Mouse (Mus musculus) CH12.LX (cell line): ENCODE results near the gene Adprh.

Experiments used
- BHLHE40 ChIP-seq: IDR thresholded peaks from 2 replicates; pipeline ENCODE4 v1.6.1; 2011; ENCODE audit warnings: mild to moderate bottlenecking, low read depth, low read length, improper control_type of control experiment
- CTCF ChIP-seq, 2 experiments: IDR thresholded peaks in 1 of 2; conservative IDR thresholded peaks in 1 of 2; 2 replicates each; pipeline ENCODE4 v1.5.1; 2011 to 2012; ENCODE audit warnings: low read depth in 2 of 2, low read length in 2 of 2, improper control_type of control experiment in 1 of 2, inconsistent platforms in 1 of 2, mild to moderate bottlenecking in 1 of 2, moderate library complexity in 1 of 2
- MAX ChIP-seq: IDR thresholded peaks from 2 replicates; pipeline ENCODE4 v1.6.1; 2011; ENCODE audit warnings: low read length, improper control_type of control experiment
- MAZ ChIP-seq: IDR thresholded peaks from 2 replicates; pipeline ENCODE4 v1.6.1; 2012; ENCODE audit warnings: low read depth, mild to moderate bottlenecking, inconsistent platforms, low read length, improper control_type of control experiment, moderate library complexity
- MEF2A ChIP-seq: IDR thresholded peaks from 2 replicates; pipeline ENCODE4 v1.6.1; 2014; ENCODE audit warnings: low read depth, mild to moderate bottlenecking, inconsistent platforms, low read length, improper control_type of control experiment, borderline replicate concordance
- RAD21 ChIP-seq: IDR thresholded peaks from 2 replicates; pipeline ENCODE4 v1.6.1; 2011; ENCODE audit warnings: low read depth, mild to moderate bottlenecking, low read length, improper control_type of control experiment, moderate library complexity
- SIN3A ChIP-seq: IDR thresholded peaks from 2 replicates; pipeline ENCODE4 v1.6.1; 2012; ENCODE audit warnings: low read length, improper control_type of control experiment, inconsistent platforms
- SMC3 ChIP-seq: IDR thresholded peaks from 2 replicates; pipeline ENCODE4 v1.6.1; 2011; ENCODE audit warnings: low read depth, low read length, improper control_type of control experiment
- USF1 ChIP-seq: IDR thresholded peaks from 2 replicates; pipeline ENCODE4 v1.6.1; 2014; ENCODE audit warnings: low read depth, mild to moderate bottlenecking, inconsistent platforms, low read length, improper control_type of control experiment
- ZMIZ1 ChIP-seq: IDR thresholded peaks from 2 replicates; pipeline ENCODE4 v1.6.1; 2012; ENCODE audit warnings: low read depth, mild to moderate bottlenecking, inconsistent platforms, low read length, improper control_type of control experiment

DNA sequence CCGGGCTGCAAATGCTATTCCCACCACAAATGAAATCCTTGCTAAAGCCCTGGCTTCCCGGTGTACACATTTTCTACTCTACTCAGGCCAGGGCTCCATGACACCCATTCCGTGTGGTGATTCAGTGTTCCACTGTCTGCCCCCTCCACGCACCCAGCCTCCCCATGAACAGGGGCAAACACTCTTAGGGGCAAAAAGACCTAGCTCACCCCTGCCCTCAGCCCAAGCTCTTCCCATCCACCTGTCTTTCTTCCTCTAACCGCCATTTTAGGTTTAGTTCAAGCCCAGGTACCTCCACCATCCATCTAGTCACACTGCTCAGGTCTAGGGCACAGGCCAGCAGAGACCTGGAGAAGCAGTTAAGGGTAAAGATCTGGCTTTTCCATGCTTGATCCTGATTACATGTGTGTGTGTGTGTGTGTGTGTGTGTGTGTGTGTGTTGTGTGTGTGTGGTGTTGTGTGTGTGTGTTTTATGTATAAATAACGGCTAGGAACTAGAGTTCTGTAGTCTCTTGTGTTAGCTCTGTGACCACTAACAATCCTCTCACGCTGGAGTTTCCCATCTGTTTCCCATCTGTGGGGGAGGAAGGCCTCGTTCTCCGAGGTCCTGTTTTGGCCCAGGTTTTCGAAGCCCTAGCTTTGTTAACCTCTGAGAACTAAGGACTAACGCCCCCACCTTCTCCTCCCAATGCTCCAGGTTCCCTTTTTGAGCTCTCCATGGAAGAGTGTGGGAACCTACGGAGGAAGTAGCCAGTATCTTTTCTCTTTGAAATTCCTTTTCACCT, 890 bp downstream of the Adprh start:
- TF ChIP-seq MAX (peak; percentile 69), SMC3 (peak; percentile 21), ZMIZ1 (0 out of 2 replicates have a peak, but pooled peaks have one; percentile 26), RAD21 (no peak), SIN3A (peak; percentile 60), CTCF (conservative IDR thresholded peaks at IDR 0.05 in 1 of 2, IDR thresholded peaks at IDR 0.05 in 1 of 2; ENCODE audit: low read depth in 2 of 2, low read length in 2 of 2) (no peak), MAZ (no peak), BHLHE40 (peak; percentile 36; the same call in 1 of the 2 replicates), MEF2A (peak; percentile 7; the same call in 1 of the 2 replicates), USF1 (no peak)
